Mouse (Mus musculus) thymus, postnatal 0 days (tissue): ENCODE measurements around the gene Sbpl. TPM values are rescaled to one million over a fixed set of nuclear protein-coding genes. Genes with fewer than 3 reads are reported as not detected.

Experiments used
- DNase-seq: peaks from one replicate; pipeline ENCODE4 v3.0.0-alpha.2; 2015; ENCODE audit warnings: low spot score
- polyA plus RNA-seq: library from polyadenylated mRNA; unstranded; fragments of >200 nt; fragmentation: Nextera tagmentation; extraction: Ambion mirVana; gene quantifications from 2 replicates; pipeline ENCODE4 v1.2.1, GENCODE M21; 2015

Sbpl gene
- 2.8 and 3.9 TPM in 2 replicates for polyA plus RNA-seq

GRCm38 (mm10) chr17:23955174-23955573 lies at the start of gene Sbpl:
Sbpl (minus strand) TSS chr17:23955274.
- no peak for DNase-seq

DNA sequence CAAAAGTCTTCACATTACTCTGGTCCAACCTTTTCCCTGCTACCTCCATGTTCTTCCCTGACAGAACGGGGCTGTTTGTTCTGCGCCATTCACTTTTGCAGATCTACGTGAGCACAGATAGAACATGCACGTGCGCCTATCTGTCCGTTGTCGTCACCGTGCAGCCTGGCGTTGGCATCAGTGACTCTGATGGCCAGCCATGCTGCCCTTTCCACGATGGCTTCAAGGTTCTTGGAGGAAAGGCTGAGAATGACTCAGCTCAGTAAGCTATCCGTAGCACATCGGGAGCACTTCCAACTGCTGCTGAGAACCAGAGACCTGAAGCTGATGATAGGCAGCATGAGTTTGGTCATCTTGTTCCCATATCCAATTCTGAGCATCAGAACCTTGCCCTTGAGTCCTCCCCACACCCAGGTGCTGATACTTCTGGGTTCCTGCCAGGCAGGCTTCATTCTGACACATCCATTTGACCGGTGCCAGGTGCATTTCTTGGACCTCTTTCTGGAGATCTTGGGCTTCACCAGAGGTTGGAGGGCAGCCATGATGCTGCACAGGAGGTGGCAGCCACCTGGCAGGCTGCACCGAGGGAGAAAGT lies 49.1 kb upstream of the Sbpl start:
- no peak for DNase-seq

DNA sequence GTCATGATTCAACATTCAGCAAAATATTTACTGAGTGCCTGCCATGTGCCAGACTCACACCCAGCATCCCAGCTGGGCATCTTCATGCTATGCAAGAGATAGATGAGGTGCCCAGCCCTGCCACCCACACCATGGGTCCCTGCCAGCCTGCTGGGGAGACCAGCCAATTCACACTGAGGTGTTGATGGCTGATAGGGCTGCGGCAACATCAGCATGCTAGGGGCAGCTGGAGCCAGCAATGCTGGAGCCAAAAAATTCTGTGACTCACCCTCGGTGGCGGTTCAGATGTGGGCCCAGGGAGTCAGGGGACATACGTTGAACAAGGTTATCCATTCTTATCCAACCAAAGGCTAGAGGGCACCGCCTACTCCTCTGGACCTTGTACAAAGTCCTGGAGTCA lies 45.3 kb upstream of the Sbpl start:
- DNase-seq, result no peak

DNA sequence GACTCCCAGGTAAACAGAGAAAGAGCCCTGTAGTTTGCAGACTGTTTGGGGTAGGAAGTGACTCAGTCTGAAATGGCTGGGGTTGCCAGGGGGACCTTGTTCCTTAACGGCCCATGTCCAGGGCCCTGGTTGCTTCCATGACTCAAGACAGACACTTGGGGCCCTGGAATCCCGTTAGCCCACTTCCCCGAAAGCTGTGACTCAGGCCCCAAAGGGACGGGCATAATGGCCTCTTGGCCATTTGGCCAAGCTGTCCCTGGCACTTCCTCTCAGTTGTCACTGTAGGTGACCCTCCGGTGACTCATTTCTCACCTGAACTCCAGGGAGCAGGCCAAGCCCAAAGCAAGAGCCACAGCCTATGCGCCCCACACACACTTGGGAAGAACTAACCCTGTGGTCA lies 43.3 kb upstream of the Sbpl start:
- no peak for DNase-seq

DNA sequence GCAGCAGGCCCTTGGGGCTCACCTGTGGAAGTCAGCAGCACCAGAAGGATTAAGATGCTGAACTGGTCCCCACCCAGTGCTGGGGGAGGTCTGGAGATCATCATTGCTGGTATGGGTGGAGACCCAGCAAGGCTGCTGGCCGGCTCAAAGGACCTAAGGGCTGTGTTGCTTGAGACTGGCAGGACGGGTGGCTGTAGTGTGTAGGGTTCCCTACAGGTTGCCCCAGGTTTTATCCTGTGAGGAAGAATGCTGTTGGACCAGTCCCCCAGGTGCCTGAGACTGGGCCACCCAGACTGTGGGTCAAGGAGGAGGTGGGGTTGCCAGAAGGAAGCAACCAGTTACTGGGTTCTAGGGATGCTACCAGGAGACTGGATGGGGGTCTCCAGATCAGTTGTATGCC lies 42.8 kb upstream of the Sbpl start, which contains the start of gene Prss22:
TSS of gene Prss22 (minus strand) at position 200 of the 400 bp plus-strand sequence.
- DNase-seq, result no peak

DNA sequence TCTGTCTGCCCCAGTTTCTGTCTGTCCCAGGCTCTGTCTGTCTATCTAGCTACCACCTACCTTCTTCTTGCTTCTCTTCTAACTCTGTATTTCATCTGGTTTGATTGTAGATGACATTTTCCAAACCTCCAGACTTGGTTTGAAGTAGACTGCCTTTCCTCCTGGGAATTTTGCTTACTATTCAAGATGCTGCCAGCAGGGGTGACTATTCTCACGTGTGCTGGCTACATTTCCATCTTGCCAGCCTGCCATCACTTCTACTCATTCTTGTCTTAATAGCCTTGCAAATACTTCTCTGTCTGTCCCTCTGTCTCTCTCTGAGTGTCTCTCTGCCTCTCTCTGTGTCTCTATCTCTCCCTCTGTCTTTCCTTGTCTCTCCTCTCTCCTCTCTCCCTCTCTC lies 40.3 kb upstream of the Sbpl start:
- DNase-seq, result no peak

GRCm38 (mm10) chr17:23994667-23995066 lies 39.6 kb upstream of the Sbpl start:
- no peak for DNase-seq

- peak; percentile 94 for DNase-seq
Measured at GRCm38 (mm10) chr17:23993559-23994428, 38.7 kb upstream of the Sbpl start.

DNA sequence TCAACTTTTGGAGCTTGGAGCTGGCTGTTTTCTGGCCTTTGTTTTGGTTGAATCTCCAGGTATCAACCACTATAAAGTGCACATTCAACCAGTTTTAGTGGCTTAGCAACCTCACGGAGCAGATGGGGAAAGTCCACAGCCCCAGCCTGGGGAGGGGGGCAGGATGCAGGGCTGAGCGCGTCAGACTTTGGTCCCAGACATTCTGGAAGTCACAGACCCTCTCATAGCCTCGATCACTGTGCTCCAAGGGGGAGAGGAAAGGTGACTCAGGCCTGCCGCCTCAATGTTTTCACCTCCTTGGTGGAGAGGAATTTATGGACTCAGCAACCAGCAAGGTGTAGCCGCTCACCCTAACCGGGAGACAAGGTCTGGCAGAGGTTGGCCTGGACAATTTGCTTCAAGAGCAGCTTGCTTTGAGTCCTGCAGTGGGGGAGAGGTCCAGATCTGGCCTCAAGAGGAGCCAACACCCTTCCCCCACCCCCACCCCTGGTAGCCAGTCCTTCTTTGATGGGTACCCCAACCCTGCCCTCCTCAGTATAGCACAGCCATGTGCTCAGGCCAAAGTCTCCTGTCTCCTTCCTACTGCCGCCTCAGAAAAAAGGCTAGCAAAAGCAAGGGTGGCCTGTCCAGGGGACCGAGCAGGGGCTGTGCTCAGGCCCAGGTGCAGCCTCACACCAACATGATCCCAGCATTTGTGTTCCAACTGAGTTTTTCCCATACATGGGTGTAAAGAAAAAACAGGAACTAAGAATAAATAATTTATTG lies 37.9 kb upstream of the Sbpl start:
- no peak for DNase-seq

GRCm38 (mm10) chr17:23989802-23990201 lies 34.7 kb upstream of the Sbpl start:
- DNase-seq, result no peak

DNA sequence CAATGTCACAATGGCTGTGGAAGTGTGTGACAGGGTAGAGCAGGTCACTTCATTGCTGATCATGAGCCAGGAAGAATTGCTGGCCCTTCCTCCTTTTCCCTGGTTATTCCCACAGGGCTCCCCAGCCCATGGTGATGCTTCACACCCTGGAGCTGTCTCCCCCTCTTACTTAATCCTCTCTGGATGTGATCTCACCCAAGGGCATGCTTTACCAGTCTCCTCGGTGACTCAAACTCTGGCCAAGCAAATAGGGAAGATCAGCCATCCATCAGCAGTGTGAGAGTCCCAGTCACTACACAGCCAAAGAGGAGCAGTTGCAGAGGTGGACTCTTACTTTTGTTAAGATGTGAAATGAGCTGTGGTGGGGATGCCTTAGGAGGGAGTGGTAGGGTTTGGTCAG lies 29.9 kb upstream of the Sbpl start:
- DNase-seq, result no peak

DNA sequence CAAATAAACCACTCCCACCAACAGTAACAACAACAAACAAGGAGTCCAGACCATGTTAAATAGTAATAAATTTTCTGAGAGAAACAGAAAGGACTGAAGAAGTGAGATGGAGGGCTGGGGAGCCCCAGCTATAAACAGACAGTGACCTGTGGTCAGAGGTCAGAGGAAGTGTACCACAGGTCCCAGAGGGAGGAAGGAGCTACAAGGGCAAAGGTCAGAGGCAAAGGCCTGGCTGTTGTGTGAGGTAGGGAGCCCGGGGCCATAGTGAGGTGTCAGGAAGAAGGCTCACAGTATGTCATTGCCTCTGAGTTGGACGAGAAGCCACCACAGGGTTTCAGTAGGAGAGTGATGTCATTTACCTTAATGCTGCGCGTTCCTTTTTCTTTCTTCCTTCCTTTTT lies 27.8 kb upstream of the Sbpl start:
- no peak for DNase-seq

GRCm38 (mm10) chr17:23980297-23980909 lies 25.3 kb upstream of the Sbpl start, which contains the start of gene Prss30:
Prss30 (minus strand) TSS chr17:23980566.
- peak; percentile 54 for DNase-seq

- DNase-seq, result no peak
Measured at GRCm38 (mm10) chr17:23979471-23979870, 24.4 kb upstream of the Sbpl start.

- DNase-seq, result no peak
Measured at GRCm38 (mm10) chr17:23976665-23977064, 21.6 kb upstream of the Sbpl start.

DNA sequence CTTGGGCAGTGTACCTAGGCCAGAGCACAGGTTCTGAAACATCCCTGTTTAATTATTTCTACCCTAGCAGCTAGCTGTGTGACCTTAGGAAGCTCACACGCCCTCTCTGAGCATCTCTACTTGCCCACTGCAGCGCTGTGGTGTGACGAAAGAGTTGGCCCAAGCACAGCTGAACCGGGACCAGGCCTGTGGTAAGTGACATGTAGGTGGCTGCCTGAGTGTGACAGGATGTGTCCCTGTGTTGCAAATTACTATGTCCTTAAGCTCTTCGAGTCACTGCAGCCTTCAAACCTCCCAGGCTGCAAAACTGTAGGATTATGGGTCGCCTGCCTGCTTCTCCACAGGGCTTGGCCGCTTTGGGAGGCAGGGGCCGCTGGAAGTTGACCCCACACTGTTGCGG lies 16.2 kb upstream of the Sbpl start:
- DNase-seq, result no peak

DNA sequence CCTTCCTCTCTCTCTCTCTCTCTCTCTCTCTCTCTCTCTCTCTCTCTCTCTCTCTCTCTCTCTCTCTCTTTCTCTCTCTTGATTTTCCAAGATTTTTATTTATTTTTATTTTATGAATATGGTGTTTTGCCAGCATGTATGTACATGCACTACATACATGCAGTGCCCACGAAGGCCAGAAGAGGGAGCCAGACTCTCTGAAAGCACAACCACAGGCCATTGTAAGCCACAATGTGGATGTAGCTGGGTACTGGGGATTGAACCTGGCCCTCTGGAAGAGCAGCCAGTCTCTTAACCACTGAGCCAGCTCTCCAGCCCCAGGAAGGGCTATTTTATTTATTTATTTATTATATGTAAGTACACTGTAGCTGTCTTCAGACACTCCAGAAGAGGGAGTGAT lies 14.2 kb upstream of the Sbpl start:
- DNase-seq, result peak; percentile 73

GRCm38 (mm10) chr17:23968780-23969179 lies 13.7 kb upstream of the Sbpl start:
- DNase-seq, result peak; percentile 46

- DNase-seq, result no peak
Measured at GRCm38 (mm10) chr17:23966658-23967401, 11.8 kb upstream of the Sbpl start.

GRCm38 (mm10) chr17:23965805-23966425 lies 10.8 kb upstream of the Sbpl start:
- no peak for DNase-seq
